Mouse (Mus musculus) lung, postnatal 4 days (tissue): ENCODE measurements around the gene Cdc42se1.

Experiments
- DNase-seq, 2 experiments: peaks; one replicate each; pipeline ENCODE4 v3.0.0; 2021

Cdc42se1 gene

DNA sequence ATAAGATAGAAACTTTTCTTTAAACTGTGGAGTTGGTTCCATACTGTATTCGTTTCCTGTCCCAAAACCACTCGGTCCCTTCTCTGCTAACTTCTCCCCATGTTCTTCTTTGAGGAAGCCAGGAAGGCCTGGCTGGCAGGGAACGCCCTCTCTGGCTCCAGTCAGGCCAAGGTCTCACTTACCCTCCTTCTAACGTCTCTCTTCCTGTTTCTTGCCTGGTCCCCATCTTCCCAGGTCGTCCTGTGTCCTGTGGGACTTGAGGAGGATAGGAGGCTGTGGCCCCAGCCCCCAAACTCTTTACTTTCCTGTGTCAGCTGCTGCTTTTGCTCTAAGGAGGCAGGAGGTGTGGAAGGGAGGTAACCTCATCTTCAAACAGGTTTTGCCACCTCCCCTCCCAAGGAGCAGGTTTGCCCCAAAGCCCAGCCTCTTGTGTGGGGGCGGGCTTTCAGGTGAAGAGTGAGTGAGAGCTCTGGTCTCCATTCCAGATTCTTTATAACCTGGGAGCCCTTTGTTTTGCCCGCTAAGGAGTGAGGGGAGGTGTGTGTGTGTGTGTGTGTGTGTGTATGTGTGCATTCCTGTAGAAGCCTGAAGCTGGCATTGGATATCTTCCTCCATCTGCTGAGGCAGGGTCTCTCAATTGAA lies 22.4 kb downstream of the Cdc42se1 start, which contains the start of gene Bnipl:
Bnipl (minus strand) TSS at position 411 of the 642 bp plus-strand sequence.
- DNase-seq = peak; percentile 42 to 57

- no peak for DNase-seq
These were observed 28.4 kb downstream of the Cdc42se1 start for GRCm38 (mm10) chr3:95256931-95257330.

DNA sequence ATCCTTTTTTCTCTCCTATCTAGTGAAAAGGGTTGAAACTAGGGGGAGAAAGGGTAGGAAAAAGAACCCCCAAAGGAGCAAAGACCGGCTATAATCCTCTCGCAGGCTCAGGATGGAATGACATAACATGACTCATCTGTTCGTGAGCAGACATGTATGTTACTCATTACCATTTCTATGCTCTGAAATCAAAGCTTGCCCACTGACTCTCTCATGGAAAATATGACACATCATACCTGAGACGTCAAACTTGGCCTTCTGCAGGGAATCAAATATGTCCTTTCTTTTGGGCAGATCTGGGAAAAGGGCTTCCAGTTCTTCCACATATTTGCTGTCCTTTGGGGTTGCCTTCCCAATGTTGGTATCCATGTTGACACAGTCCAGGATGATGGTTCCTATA lies 33.4 kb downstream of the Cdc42se1 start:
- DNase-seq = no peak

- peak; percentile 72 to 84 for DNase-seq
These were observed 34.7 kb downstream of the Cdc42se1 start for GRCm38 (mm10) chr3:95263089-95263739.

- no peak for DNase-seq
These were observed 36.2 kb downstream of the Cdc42se1 start for GRCm38 (mm10) chr3:95264724-95265123.

- no peak for DNase-seq
These were observed 37.5 kb downstream of the Cdc42se1 start for GRCm38 (mm10) chr3:95266052-95266451.

GRCm38 (mm10) chr3:95267855-95268254 lies 39.3 kb downstream of the Cdc42se1 start:
- no peak for DNase-seq

DNA sequence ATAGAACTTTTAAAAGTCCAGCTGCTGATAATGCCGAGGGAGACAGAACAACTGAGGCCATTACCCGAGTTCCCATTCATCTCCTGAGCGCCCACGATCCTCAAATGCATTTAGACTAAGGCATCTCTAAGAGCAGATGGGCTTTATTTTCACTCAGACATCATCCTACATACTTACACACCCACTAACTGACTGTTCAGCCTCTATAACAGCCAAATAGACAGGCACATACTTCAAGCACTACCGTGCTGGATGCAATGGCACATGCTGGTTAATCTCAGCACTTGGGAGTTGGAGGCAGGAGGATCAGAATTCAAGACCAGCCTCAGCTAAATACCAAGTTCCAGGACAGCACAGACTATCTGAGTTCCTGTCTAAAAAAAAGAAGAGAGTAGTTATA lies 41.3 kb downstream of the Cdc42se1 start:
- no peak for DNase-seq

DNA sequence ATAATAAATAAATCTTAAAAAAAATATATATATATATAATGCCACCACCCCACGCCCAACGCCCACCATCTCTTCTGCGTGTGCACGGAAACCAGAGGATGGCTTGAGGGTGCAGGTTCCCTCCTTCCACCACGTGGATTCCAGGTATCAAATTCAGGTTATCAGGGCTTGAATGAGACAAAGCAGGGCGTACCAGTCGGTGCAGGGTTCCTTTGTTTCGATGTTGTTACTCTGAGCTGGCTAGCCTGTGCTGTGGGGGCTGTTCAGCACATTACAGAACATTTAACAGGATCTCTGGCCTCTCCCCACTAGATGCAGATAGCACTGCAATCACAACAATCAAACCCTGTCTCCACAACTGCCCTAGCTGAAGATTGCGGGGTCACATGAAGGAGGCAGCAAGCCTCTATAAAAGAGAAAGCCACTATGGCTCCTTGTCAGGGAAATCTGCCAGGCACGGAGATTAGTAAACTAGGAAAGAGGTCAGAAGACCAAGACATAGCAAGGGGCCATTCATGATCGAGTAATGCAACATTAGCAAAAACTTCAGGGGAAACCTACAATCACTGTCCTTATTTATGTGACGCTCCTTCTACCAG lies 42.3 kb downstream of the Cdc42se1 start:
- DNase-seq = no peak

DNA sequence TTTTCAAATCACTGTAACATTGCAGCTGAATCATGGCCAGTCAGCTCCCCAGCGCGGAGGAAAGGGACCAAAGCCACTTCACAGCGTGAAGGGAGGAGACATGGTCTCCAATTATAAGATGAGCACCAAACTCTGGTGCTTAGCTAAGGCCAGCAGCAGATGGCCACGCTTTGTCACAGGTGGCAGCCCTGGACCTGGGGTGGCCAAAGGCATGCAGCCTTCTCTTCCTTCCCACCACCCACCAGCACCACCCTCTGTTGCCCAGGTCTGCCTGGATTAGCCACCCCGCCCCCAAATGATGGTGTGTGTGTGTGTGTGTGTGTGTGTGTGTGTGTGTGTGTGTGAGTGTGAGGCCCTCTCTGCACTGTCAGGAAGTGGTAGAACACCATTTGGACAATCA lies 44.9 kb downstream of the Cdc42se1 start:
- DNase-seq = no peak

GRCm38 (mm10) chr3:95274453-95274852 lies 45.9 kb downstream of the Cdc42se1 start:
- no peak for DNase-seq

GRCm38 (mm10) chr3:95275161-95275560 lies 46.6 kb downstream of the Cdc42se1 start:
- DNase-seq = no peak

DNA sequence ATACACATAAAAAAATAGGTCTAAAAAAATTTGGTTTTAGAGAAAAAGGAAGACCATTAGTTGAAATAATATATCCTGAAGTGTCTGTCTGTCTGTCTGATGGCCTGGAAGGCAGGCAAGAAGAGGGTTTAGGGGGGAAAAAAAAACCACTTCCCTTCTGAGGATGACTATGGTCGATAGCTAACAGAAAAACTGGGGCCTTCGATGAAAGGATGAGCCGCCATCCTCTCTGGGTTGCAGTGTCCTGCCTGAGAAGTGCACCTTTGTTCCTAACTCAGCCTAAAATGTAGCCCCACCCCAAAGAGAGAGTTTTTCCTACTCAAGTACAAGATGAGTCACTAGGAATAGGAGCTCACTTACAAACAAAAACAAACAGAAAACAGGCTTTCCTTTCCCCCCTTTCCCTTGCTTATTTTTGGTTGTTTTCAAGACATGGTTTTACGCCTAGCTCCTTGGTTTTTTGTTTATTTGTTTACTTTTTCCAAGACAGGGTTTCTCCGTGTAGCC lies 47.9 kb downstream of the Cdc42se1 start:
- DNase-seq = no peak

DNA sequence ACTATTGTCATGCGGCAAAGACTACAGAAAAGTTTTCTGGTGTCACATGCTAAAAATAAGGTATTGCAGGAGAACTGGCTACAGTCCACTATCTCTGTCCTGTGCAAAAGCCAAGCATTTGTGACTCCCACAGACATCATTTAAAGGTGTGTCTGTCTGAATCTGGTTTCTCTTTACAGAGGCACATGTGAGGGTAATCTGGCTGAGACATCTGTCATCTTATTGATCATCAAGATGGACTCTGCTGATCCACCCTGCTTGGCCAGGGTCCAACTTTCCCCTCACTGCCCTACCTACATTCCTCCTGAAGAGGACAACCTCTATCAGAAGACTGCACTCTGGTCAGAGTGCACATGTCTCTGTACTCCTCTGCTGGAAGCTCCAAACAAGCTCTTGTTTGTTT lies 48.6 kb downstream of the Cdc42se1 start:
- DNase-seq = no peak

- peak; percentile 50 to 54 for DNase-seq
These were observed 52.2 kb downstream of the Cdc42se1 start for GRCm38 (mm10) chr3:95280747-95281146.

- DNase-seq = peak; percentile 99
These were observed 52.9 kb downstream of the Cdc42se1 start, which contains the start of the genes Mindy1 and Prune1 for GRCm38 (mm10) chr3:95281216-95282126. Mindy1 (plus strand) TSS chr3:95281345. Prune1 (minus strand) TSS chr3:95282076.

GRCm38 (mm10) chr3:95282381-95282864 lies 53.9 kb downstream of the Cdc42se1 start:
- peak; percentile 71 to 75 for DNase-seq

DNA sequence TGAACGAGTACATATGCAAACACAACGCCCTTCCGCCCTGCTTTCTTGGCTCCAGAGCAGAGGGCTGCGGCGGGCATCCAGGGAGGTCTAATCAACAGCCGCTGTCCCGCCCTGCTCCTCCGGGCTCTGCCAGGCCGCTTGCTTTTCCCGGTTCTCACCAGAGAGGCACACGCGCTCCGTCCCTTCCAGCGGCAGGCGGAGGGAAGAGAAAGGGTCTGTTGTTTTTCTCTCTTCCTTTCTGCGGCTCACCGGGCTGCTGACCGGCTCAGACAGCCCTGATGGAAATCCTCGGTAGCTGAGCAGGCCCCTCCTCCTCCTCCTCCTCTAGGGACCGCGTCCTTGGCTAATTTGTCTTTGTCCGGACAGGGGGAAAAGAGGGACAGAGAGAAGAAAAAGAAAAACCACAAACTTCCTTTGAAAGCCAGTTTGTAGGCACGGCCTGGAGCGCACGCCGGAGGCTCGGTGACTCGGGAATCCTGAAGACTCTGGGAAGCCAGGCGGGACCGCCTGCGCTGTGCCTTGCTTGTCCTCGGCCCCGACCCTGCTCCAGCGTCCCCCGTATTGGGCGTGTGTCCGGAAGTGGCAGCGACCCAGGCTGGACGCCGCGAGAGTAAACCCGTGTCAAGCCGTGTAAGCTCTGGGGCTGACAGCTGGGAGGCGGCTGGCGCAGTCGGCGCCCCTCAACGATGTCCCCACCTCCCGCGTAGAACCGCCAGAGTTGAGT lies 54.5 kb downstream of the Cdc42se1 start:
- DNase-seq = peak; percentile 89 to 92

GRCm38 (mm10) chr3:95283589-95283941 lies 55.0 kb downstream of the Cdc42se1 start:
- no peak for DNase-seq

DNA sequence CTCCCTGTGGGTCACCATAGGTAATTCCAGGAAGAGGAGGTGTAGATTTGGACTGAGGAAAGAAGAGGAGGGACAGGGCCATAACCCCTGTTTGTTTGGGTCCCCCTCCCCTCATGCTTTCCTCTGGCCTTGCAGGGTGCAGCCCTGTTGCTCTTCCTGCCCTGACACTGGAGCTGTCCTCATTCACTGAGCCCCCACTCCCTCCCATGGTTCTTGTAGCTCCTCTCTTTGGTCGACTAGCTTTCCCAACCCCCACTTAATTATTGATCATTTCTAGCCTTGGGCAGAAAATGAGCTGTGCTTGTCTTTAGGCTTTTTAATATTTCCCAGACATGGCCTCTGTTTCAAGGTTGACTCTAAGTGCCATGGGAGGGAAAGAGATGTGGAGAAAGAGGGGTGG lies 55.5 kb downstream of the Cdc42se1 start:
- DNase-seq = no peak

- no peak for DNase-seq
These were observed 56.2 kb downstream of the Cdc42se1 start for GRCm38 (mm10) chr3:95284501-95285281.
